Comparison of ENCODE assay signal across 9 mouse cellular contexts in genomic region chr9:119320446-119320845, GRCm38 (mm10). TPM values are rescaled to one million over a fixed set of nuclear protein-coding genes. Genes with fewer than 3 reads are reported as not detected.
DNase-seq lines count a peak whose midpoint lies in the region; ATAC-seq and TF ChIP-seq lines count a peak whose summit lies in the region.
"Had no signal": no experiment of that assay in that cellular context is flagged by ENCODE, and none has a peak within 500 bp of the region (broad histone marks: within the 10 kb centered on the region; RNA-seq: fewer than 3 reads in every experiment).

No protein-coding gene starts in this region.

- no peak for TF ChIP-seq CTCF in intestine, postnatal 0 days (IDR thresholded peaks at IDR 0.05; ENCODE audit: low read depth)

- H3K9ac ChIP-seq in lung, embryonic 15.5 days: no peak overlapping the region
- no peak overlapping the region; the same call in 1 of the 2 replicates for H3K9ac ChIP-seq in forebrain, embryonic 12.5 days
- H3K9ac ChIP-seq in intestine, postnatal 0 days (ENCODE audit: low read depth, low read length): no peak overlapping the region
- H3K9ac ChIP-seq in neural tube, embryonic 13.5 days: peak overlapping the region; percentile 89

- peaks cover 20% of the 10 kb centered on the region for H3K4me1 ChIP-seq in lung, embryonic 15.5 days
- H3K4me1 ChIP-seq in forebrain, embryonic 12.5 days: peaks cover 20% of the 10 kb centered on the region
- H3K4me1 ChIP-seq in intestine, postnatal 0 days (replicated peaks; ENCODE audit: control insufficient read depth, insufficient read depth, low read length): no peaks in the 10 kb centered on the region
- peaks cover 34% of the 10 kb centered on the region for H3K4me1 ChIP-seq in neural tube, embryonic 13.5 days (replicated peaks)

- no peaks in the 10 kb centered on the region for H3K27me3 ChIP-seq in lung, embryonic 15.5 days
- no peaks in the 10 kb centered on the region for H3K27me3 ChIP-seq in forebrain, embryonic 12.5 days
- no peaks in the 10 kb centered on the region for H3K27me3 ChIP-seq in intestine, postnatal 0 days (replicated peaks; ENCODE audit: control insufficient read depth, insufficient read depth, low read length)
- H3K27me3 ChIP-seq in neural tube, embryonic 13.5 days: no peaks in the 10 kb centered on the region

- ATAC-seq in lung, embryonic 15.5 days (ENCODE audit: borderline replicate concordance, extremely low read depth, low FRiP score, low TSS enrichment): no peak
- no peak for ATAC-seq in forebrain, embryonic 12.5 days (ENCODE audit: low FRiP score)
- ATAC-seq in intestine, postnatal 0 days: no peak
- ATAC-seq in neural tube, embryonic 13.5 days (ENCODE audit: low read depth): no peak

- DNase-seq in lung, postnatal 14 days: no peak
- DNase-seq in left cerebral cortex, adult 18-20 months (ENCODE audit: low spot score in 2 of 2): no peak
- no peak for DNase-seq in layer of hippocampus, postnatal 36 days
- no peak for DNase-seq in urinary bladder, postnatal 4 days (ENCODE audit: low spot score in 2 of 2)
- DNase-seq: layer of hippocampus, adult 9-11 months had no signal

- H3K9me3 ChIP-seq in lung, embryonic 15.5 days: no peaks in the 10 kb centered on the region
- no peaks in the 10 kb centered on the region for H3K9me3 ChIP-seq in forebrain, embryonic 12.5 days
- H3K9me3 ChIP-seq in intestine, postnatal 0 days (ENCODE audit: control insufficient read depth): no peaks in the 10 kb centered on the region
- H3K9me3 ChIP-seq in neural tube, embryonic 13.5 days: no peaks in the 10 kb centered on the region

- peak overlapping the region; percentile 88; the same call in 1 of the 2 replicates for H3K4me3 ChIP-seq in lung, embryonic 15.5 days
- peak overlapping the region; percentile 95 for H3K4me3 ChIP-seq in forebrain, embryonic 12.5 days (replicated peaks)
- H3K4me3 ChIP-seq in intestine, postnatal 0 days (ENCODE audit: low read depth, low read length): no peak overlapping the region
- peak overlapping the region; percentile 98; the same call in 1 of the 2 replicates for H3K4me3 ChIP-seq in neural tube, embryonic 13.5 days

- 75% methylated on average over 7 of the region's 7 CpGs for WGBS in lung, embryonic 15.5 days
- 72% methylated on average over 7 of the region's 7 CpGs for WGBS in forebrain, embryonic 12.5 days
- WGBS in intestine, postnatal 0 days: 70% methylated on average over 7 of the region's 7 CpGs
- 82% methylated on average over 7 of the region's 7 CpGs for WGBS in neural tube, embryonic 13.5 days

- peak overlapping the region; percentile 94 for H3K4me2 ChIP-seq in lung, embryonic 15.5 days
- H3K4me2 ChIP-seq in forebrain, embryonic 12.5 days: peak overlapping the region; percentile 92
- H3K4me2 ChIP-seq in intestine, postnatal 0 days (replicated peaks; ENCODE audit: low read depth): peak overlapping the region; percentile 99; the same call in 1 of the 2 replicates
- H3K4me2 ChIP-seq in neural tube, embryonic 13.5 days: peak overlapping the region; percentile 98

- H3K36me3 ChIP-seq in lung, embryonic 15.5 days: no peaks in the 10 kb centered on the region
- H3K36me3 ChIP-seq in forebrain, embryonic 12.5 days (replicated peaks): 0 out of 2 replicates have a peak, but pooled peaks cover 3% of the 10 kb centered on the region
- H3K36me3 ChIP-seq in intestine, postnatal 0 days (ENCODE audit: control insufficient read depth, insufficient read depth): 0 out of 2 replicates have a peak, but pooled peaks cover 4% of the 10 kb centered on the region
- H3K36me3 ChIP-seq in neural tube, embryonic 13.5 days: no peaks in the 10 kb centered on the region

- no peak overlapping the region for H3K27ac ChIP-seq in lung, embryonic 15.5 days
- H3K27ac ChIP-seq in forebrain, embryonic 12.5 days: no peak overlapping the region
- no peak overlapping the region for H3K27ac ChIP-seq in intestine, postnatal 0 days (ENCODE audit: low read depth, low read length)
- H3K27ac ChIP-seq in neural tube, embryonic 13.5 days (replicated peaks): no peak overlapping the region

RNA-seq across cellular contexts. Expression of gene Oxsr1, which starts 1.8 kb away (rescaled TPM):
- polyA plus RNA-seq in lung, embryonic 15.5 days (2015; fragmentation: Nextera tagmentation; extraction: Ambion mirVana): 10.3 and 11.3 TPM in 2 replicates
- 19.9 and 21.6 TPM in 2 replicates for polyA plus RNA-seq in forebrain, embryonic 12.5 days (2016; fragmentation: Nextera tagmentation; extraction: Ambion mirVana)
- polyA plus RNA-seq in intestine, postnatal 0 days (2015; fragmentation: Nextera tagmentation; extraction: Ambion mirVana): 7.9 and 8.7 TPM in 2 replicates
- polyA plus RNA-seq in neural tube, embryonic 13.5 days (2015; fragmentation: Nextera tagmentation; extraction: Ambion mirVana): 12.3 and 12.9 TPM in 2 replicates
- 10 to 100 TPM; 32.1 to 33.8 TPM for total RNA-seq in left cerebral cortex, adult 18-20 months (2021)
- 10 to 100 TPM; 28.2 to 31.1 TPM for total RNA-seq in layer of hippocampus, postnatal 36 days (2021)

RNA-seq across cellular contexts. Expression of gene Acaa1a, which starts 19.0 kb away (rescaled TPM):
- polyA plus RNA-seq in lung, embryonic 15.5 days (2015; fragmentation: Nextera tagmentation; extraction: Ambion mirVana): 117 and 121 TPM in 2 replicates
- polyA plus RNA-seq in forebrain, embryonic 12.5 days (2016; fragmentation: Nextera tagmentation; extraction: Ambion mirVana): 73.4 and 75.9 TPM in 2 replicates
- polyA plus RNA-seq in intestine, postnatal 0 days (2015; fragmentation: Nextera tagmentation; extraction: Ambion mirVana): 90.5 and 97.0 TPM in 2 replicates
- 98.3 and 106 TPM in 2 replicates for polyA plus RNA-seq in neural tube, embryonic 13.5 days (2015; fragmentation: Nextera tagmentation; extraction: Ambion mirVana)
- total RNA-seq in left cerebral cortex, adult 18-20 months (2021): 10 to 100 TPM; 63.9 to 70.5 TPM
- total RNA-seq in layer of hippocampus, postnatal 36 days (2021): 10 to 100 TPM; 68.1 to 76.4 TPM

RNA-seq across cellular contexts. Expression of gene Myd88, which starts 20.8 kb away (rescaled TPM):
- 29.4 and 32.0 TPM in 2 replicates for polyA plus RNA-seq in lung, embryonic 15.5 days (2015; fragmentation: Nextera tagmentation; extraction: Ambion mirVana)
- polyA plus RNA-seq in forebrain, embryonic 12.5 days (2016; fragmentation: Nextera tagmentation; extraction: Ambion mirVana): 5.6 and 5.9 TPM in 2 replicates
- polyA plus RNA-seq in intestine, postnatal 0 days (2015; fragmentation: Nextera tagmentation; extraction: Ambion mirVana): 29.7 and 30.9 TPM in 2 replicates
- polyA plus RNA-seq in neural tube, embryonic 13.5 days (2015; fragmentation: Nextera tagmentation; extraction: Ambion mirVana): 6.6 and 6.9 TPM in 2 replicates
- total RNA-seq in left cerebral cortex, adult 18-20 months (2021): 1 to 10 TPM; 6.5 to 7.9 TPM
- total RNA-seq in layer of hippocampus, postnatal 36 days (2021): 1 to 10 TPM; 5.8 to 8.5 TPM

RNA-seq across cellular contexts. Expression of gene Xylb, which starts 36.7 kb away (rescaled TPM):
- polyA plus RNA-seq in lung, embryonic 15.5 days (2015; fragmentation: Nextera tagmentation; extraction: Ambion mirVana): 4.3 and 4.9 TPM in 2 replicates
- 7.0 and 7.4 TPM in 2 replicates for polyA plus RNA-seq in forebrain, embryonic 12.5 days (2016; fragmentation: Nextera tagmentation; extraction: Ambion mirVana)
- polyA plus RNA-seq in intestine, postnatal 0 days (2015; fragmentation: Nextera tagmentation; extraction: Ambion mirVana): 10.8 and 11.7 TPM in 2 replicates
- 2.4 and 2.6 TPM in 2 replicates for polyA plus RNA-seq in neural tube, embryonic 13.5 days (2015; fragmentation: Nextera tagmentation; extraction: Ambion mirVana)
- total RNA-seq in left cerebral cortex, adult 18-20 months (2021): 1 to 10 TPM; 4.1 to 4.3 TPM
- total RNA-seq in layer of hippocampus, postnatal 36 days (2021): 1 to 10 TPM; 4.2 to 5.0 TPM

RNA-seq across cellular contexts. Expression of gene Slc22a14, which starts 44.9 kb away (rescaled TPM):
- polyA plus RNA-seq in lung, embryonic 15.5 days (2015; fragmentation: Nextera tagmentation; extraction: Ambion mirVana): 0.10 TPM in 1 of 2 replicates, not detected in the other
- not detected in 2 replicates for polyA plus RNA-seq in forebrain, embryonic 12.5 days (2016; fragmentation: Nextera tagmentation; extraction: Ambion mirVana)
- 0.12 TPM in 1 of 2 replicates, not detected in the other for polyA plus RNA-seq in intestine, postnatal 0 days (2015; fragmentation: Nextera tagmentation; extraction: Ambion mirVana)
- polyA plus RNA-seq in neural tube, embryonic 13.5 days (2015; fragmentation: Nextera tagmentation; extraction: Ambion mirVana): not detected in 2 replicates
- total RNA-seq in left cerebral cortex, adult 18-20 months (2021): not detected
- not detected for total RNA-seq in layer of hippocampus, postnatal 36 days (2021)
